ENCODE assay signal across 9 mouse cellular contexts in genomic region chr6:122556959-122557561, GRCm38 (mm10). TPM values are rescaled to one million over a fixed set of nuclear protein-coding genes. Genes with fewer than 3 reads are reported as not detected.
A peak's percentile ranks its signal among the peaks of the same experiment; 100 is the strongest.
DNase-seq lines count a peak whose midpoint lies in the region; ATAC-seq and TF ChIP-seq lines count a peak whose summit lies in the region.
"Had no signal": no experiment of that assay in that cellular context is flagged by ENCODE, and none has a peak within 500 bp of the region (broad histone marks: within the 10 kb centered on the region; RNA-seq: fewer than 3 reads in every experiment).

No protein-coding gene starts in this region.

- no peaks in the 10 kb centered on the region for H3K27me3 ChIP-seq in embryonic facial prominence, embryonic 11.5 days (ENCODE audit: control insufficient read depth, insufficient read depth, low read length)
- peaks cover 21% of the 10 kb centered on the region for H3K27me3 ChIP-seq in heart, embryonic 15.5 days
- H3K27me3 ChIP-seq in liver, postnatal 0 days (ENCODE audit: insufficient read depth, low read length), result 0 out of 2 replicates have a peak, but pooled peaks cover 7% of the 10 kb centered on the region

- ATAC-seq in embryonic facial prominence, embryonic 11.5 days (replicated peaks; ENCODE audit: insufficient number of reproducible peaks, low FRiP score, low TSS enrichment, low read depth), result no peak
- ATAC-seq in heart, embryonic 15.5 days (replicated peaks; ENCODE audit: insufficient number of reproducible peaks, insufficient read depth, low FRiP score, low read depth), result no peak
- ATAC-seq in liver, postnatal 0 days, result no peak
- peak; percentile 81 for ATAC-seq in neutrophil, adult 5-6 weeks (ENCODE audit: extremely low read depth, insufficient number of reproducible peaks, low FRiP score, poor library complexity, severe bottlenecking)

- H3K9ac ChIP-seq in embryonic facial prominence, embryonic 11.5 days (replicated peaks; ENCODE audit: low read length), result no peak overlapping the region
- no peak overlapping the region for H3K9ac ChIP-seq in heart, embryonic 15.5 days
- no peak overlapping the region for H3K9ac ChIP-seq in liver, postnatal 0 days (replicated peaks)
- H3K9ac ChIP-seq: liver, embryonic 15.5 days had no signal

- H3K4me1 ChIP-seq in embryonic facial prominence, embryonic 11.5 days (ENCODE audit: control insufficient read depth, insufficient read depth, low read length), result no peaks in the 10 kb centered on the region
- H3K4me1 ChIP-seq in heart, embryonic 15.5 days (replicated peaks), result peaks cover 10% of the 10 kb centered on the region
- H3K4me1 ChIP-seq in liver, postnatal 0 days (ENCODE audit: insufficient read depth), result no peaks in the 10 kb centered on the region; the same call in 1 of the 2 replicates

- H3K27ac ChIP-seq in embryonic facial prominence, embryonic 11.5 days (replicated peaks; ENCODE audit: low read depth, low read length), result no peak overlapping the region
- H3K27ac ChIP-seq in heart, embryonic 15.5 days, result no peak overlapping the region
- H3K27ac ChIP-seq in liver, postnatal 0 days (ENCODE audit: low read depth), result no peak overlapping the region
- H3K27ac ChIP-seq: liver, embryonic 15.5 days had no signal

- TF ChIP-seq CTCF in liver, postnatal 0 days (IDR thresholded peaks at IDR 0.05; ENCODE audit: low read depth), result peak; percentile 81

- WGBS in embryonic facial prominence, embryonic 11.5 days, result 25% methylated on average over 15 of the region's 15 CpGs
- WGBS in heart, embryonic 15.5 days, result 22% methylated on average over 15 of the region's 15 CpGs
- WGBS in liver, postnatal 0 days (ENCODE audit: insufficient replicate concordance), result 22% methylated on average over 15 of the region's 15 CpGs

- no peaks in the 10 kb centered on the region for H3K36me3 ChIP-seq in embryonic facial prominence, embryonic 11.5 days (replicated peaks; ENCODE audit: control insufficient read depth, insufficient read depth, low read depth, low read length)
- H3K36me3 ChIP-seq in heart, embryonic 15.5 days, result no peaks in the 10 kb centered on the region
- H3K36me3 ChIP-seq in liver, postnatal 0 days (replicated peaks; ENCODE audit: insufficient read depth, low read length), result no peaks in the 10 kb centered on the region
- H3K36me3 ChIP-seq: liver, embryonic 15.5 days had no signal

- DNase-seq in CD8-positive naive resting alpha-beta T cell, adult 2 months (ENCODE audit: low read depth in 2 of 2, low spot score in 2 of 2), result peak; percentile 24 to 60
- peak; percentile 58 to 61 for DNase-seq in adrenal gland, adult 18-20 months (ENCODE audit: low spot score in 2 of 2)
- peak; percentile 82 for DNase-seq in embryonic facial prominence, embryonic 11.5 days (ENCODE audit: low spot score)
- peak; percentile 56 to 87 for DNase-seq in kidney, postnatal 25 days
- DNase-seq in liver, postnatal 0 days, result peak; percentile 59
- peak; percentile 71 for DNase-seq in thymus, postnatal 0 days (ENCODE audit: low spot score)

- H3K4me3 ChIP-seq in embryonic facial prominence, embryonic 11.5 days (ENCODE audit: low read depth, low read length), result no peak overlapping the region
- no peak overlapping the region for H3K4me3 ChIP-seq in heart, embryonic 15.5 days
- no peak overlapping the region for H3K4me3 ChIP-seq in liver, postnatal 0 days (ENCODE audit: low read depth, low read length)
- H3K4me3 ChIP-seq: liver, embryonic 15.5 days had no signal

- H3K9me3 ChIP-seq in embryonic facial prominence, embryonic 11.5 days (replicated peaks; ENCODE audit: control insufficient read depth, low read length), result no peaks in the 10 kb centered on the region
- H3K9me3 ChIP-seq in heart, embryonic 15.5 days (replicated peaks), result no peaks in the 10 kb centered on the region
- no peaks in the 10 kb centered on the region for H3K9me3 ChIP-seq in liver, postnatal 0 days (ENCODE audit: low read length)
- H3K9me3 ChIP-seq: liver, embryonic 15.5 days had no signal

- TF ChIP-seq EP300 in liver, postnatal 0 days (IDR thresholded peaks at IDR 0.05; ENCODE audit: low read depth), result no peak

- H3K4me2 ChIP-seq in embryonic facial prominence, embryonic 11.5 days (ENCODE audit: low read depth, low read length), result no peak overlapping the region
- 0 out of 2 replicates have a peak overlapping the region, but pooled peaks have one; percentile 27 for H3K4me2 ChIP-seq in heart, embryonic 15.5 days
- peak overlapping the region; percentile 24; the same call in 1 of the 2 replicates for H3K4me2 ChIP-seq in liver, postnatal 0 days (ENCODE audit: low read depth, low read length)
- H3K4me2 ChIP-seq: liver, embryonic 15.5 days had no signal

RNA-seq across cellular contexts. Expression of gene Aicda, which starts 3.5 kb away (rescaled TPM):
- not detected for total RNA-seq in adrenal gland, adult 18-20 months (2021)
- polyA plus RNA-seq in embryonic facial prominence, embryonic 11.5 days (2014; fragmentation: Nextera tagmentation; extraction: Ambion mirVana), result 0.17 TPM in 1 of 2 replicates, not detected in the other
- polyA plus RNA-seq in heart, embryonic 15.5 days (2015; fragmentation: Nextera tagmentation; extraction: Ambion mirVana), result 0.14 TPM in 1 of 2 replicates, not detected in the other
- polyA plus RNA-seq in liver, postnatal 0 days (2015; fragmentation: Nextera tagmentation; extraction: Ambion mirVana), result 0.06 TPM in 1 of 2 replicates, not detected in the other
- total RNA-seq in neutrophil, adult 5-6 weeks (2017), result 0.58 and 0.98 TPM in 2 replicates
- polyA plus RNA-seq in thymus, postnatal 0 days (2015; fragmentation: Nextera tagmentation; extraction: Ambion mirVana), result 0.18 and 0.25 TPM in 2 replicates
- polyA plus RNA-seq: liver, embryonic 15.5 days had no signal

RNA-seq across cellular contexts. Expression of gene Apobec1, which starts 45.2 kb away (rescaled TPM):
- total RNA-seq in adrenal gland, adult 18-20 months (2021), result 10 to 100 TPM in 1 of 2 experiments, 1 to 10 TPM in 1; 9.6 to 17.0 TPM
- 1.0 and 2.6 TPM in 2 replicates for polyA plus RNA-seq in embryonic facial prominence, embryonic 11.5 days (2014; fragmentation: Nextera tagmentation; extraction: Ambion mirVana)
- polyA plus RNA-seq in heart, embryonic 15.5 days (2015; fragmentation: Nextera tagmentation; extraction: Ambion mirVana), result 3.3 and 5.7 TPM in 2 replicates
- polyA plus RNA-seq in liver, postnatal 0 days (2015; fragmentation: Nextera tagmentation; extraction: Ambion mirVana), result 11.9 and 12.3 TPM in 2 replicates
- total RNA-seq in neutrophil, adult 5-6 weeks (2017), result 115 and 128 TPM in 2 replicates
- 10.7 and 12.1 TPM in 2 replicates for polyA plus RNA-seq in thymus, postnatal 0 days (2015; fragmentation: Nextera tagmentation; extraction: Ambion mirVana)

RNA-seq across cellular contexts. Expression of gene Mfap5, which starts 51.4 kb away (rescaled TPM):
- 10 to 100 TPM in 1 of 2 experiments, 1 to 10 TPM in 1; 8.4 to 33.6 TPM for total RNA-seq in adrenal gland, adult 18-20 months (2021)
- 0.60 and 1.9 TPM in 2 replicates for polyA plus RNA-seq in embryonic facial prominence, embryonic 11.5 days (2014; fragmentation: Nextera tagmentation; extraction: Ambion mirVana)
- polyA plus RNA-seq in heart, embryonic 15.5 days (2015; fragmentation: Nextera tagmentation; extraction: Ambion mirVana), result 32.9 and 36.3 TPM in 2 replicates
- 0.55 and 2.5 TPM in 2 replicates for polyA plus RNA-seq in liver, postnatal 0 days (2015; fragmentation: Nextera tagmentation; extraction: Ambion mirVana)
- not detected in 2 replicates for total RNA-seq in neutrophil, adult 5-6 weeks (2017)
- 58.9 and 65.3 TPM in 2 replicates for polyA plus RNA-seq in thymus, postnatal 0 days (2015; fragmentation: Nextera tagmentation; extraction: Ambion mirVana)

RNA-seq across cellular contexts. Expression of gene Gdf3, which starts 52.8 kb away (rescaled TPM):
- total RNA-seq in adrenal gland, adult 18-20 months (2021), result not detected
- not detected in 2 replicates for polyA plus RNA-seq in embryonic facial prominence, embryonic 11.5 days (2014; fragmentation: Nextera tagmentation; extraction: Ambion mirVana)
- polyA plus RNA-seq in heart, embryonic 15.5 days (2015; fragmentation: Nextera tagmentation; extraction: Ambion mirVana), result 0.11 and 0.33 TPM in 2 replicates
- 0.47 and 1.0 TPM in 2 replicates for polyA plus RNA-seq in liver, postnatal 0 days (2015; fragmentation: Nextera tagmentation; extraction: Ambion mirVana)
- 0.23 and 0.25 TPM in 2 replicates for total RNA-seq in neutrophil, adult 5-6 weeks (2017)
- 0.83 and 0.90 TPM in 2 replicates for polyA plus RNA-seq in thymus, postnatal 0 days (2015; fragmentation: Nextera tagmentation; extraction: Ambion mirVana)

RNA-seq across cellular contexts. Expression of gene Rimklb, which starts 58.5 kb away (rescaled TPM):
- under 1 TPM in 1 of 2 experiments, not detected in 1; 0.58 TPM for total RNA-seq in adrenal gland, adult 18-20 months (2021)
- polyA plus RNA-seq in embryonic facial prominence, embryonic 11.5 days (2014; fragmentation: Nextera tagmentation; extraction: Ambion mirVana), result 50.8 and 62.3 TPM in 2 replicates
- 0.94 and 4.5 TPM in 2 replicates for polyA plus RNA-seq in heart, embryonic 15.5 days (2015; fragmentation: Nextera tagmentation; extraction: Ambion mirVana)
- 0.34 TPM in 1 of 2 replicates, not detected in the other for polyA plus RNA-seq in liver, postnatal 0 days (2015; fragmentation: Nextera tagmentation; extraction: Ambion mirVana)
- 0.12 and 3.2 TPM in 2 replicates for total RNA-seq in neutrophil, adult 5-6 weeks (2017)
- 1.5 and 1.9 TPM in 2 replicates for polyA plus RNA-seq in thymus, postnatal 0 days (2015; fragmentation: Nextera tagmentation; extraction: Ambion mirVana)
